Mouse (Mus musculus) liver, embryonic 14.5 days (tissue): ENCODE results near the gene Igf2r. TPM values are rescaled to one million over a fixed set of nuclear protein-coding genes. Genes with fewer than 3 reads are reported as not detected.

ENCODE experiments used
- ATAC-seq: fragments of 200-750 bp; cut with Nextera tagmentation; 2 replicates; pipeline ENCODE4 v1.8.0; 2017; ENCODE audit warnings: moderate number of reproducible peaks, mild to moderate bottlenecking, moderate library complexity; ENCODE audit not compliant: insufficient read depth
- DNase-seq, 3 experiments: peaks; one replicate each; pipeline ENCODE4 v3.0.0-alpha.2; 2012 to 2013; ENCODE audit warnings: low read depth in 3 of 3, low spot score in 3 of 3
- H3K27ac ChIP-seq: fragments of 300-500 bp; sonication (generic); 2 replicates; pipeline ENCODE4 v1.5.1; 2014; ENCODE audit warnings: moderate library complexity, mild to moderate bottlenecking, control low read depth, inconsistent platforms
- H3K27me3 ChIP-seq: fragments of 300-500 bp; sonication (generic); 2 replicates; pipeline ENCODE4 v1.6.1; 2014; ENCODE audit warnings: mild to moderate bottlenecking, low read length, moderate library complexity; ENCODE audit not compliant: control insufficient read depth, insufficient read depth
- H3K36me3 ChIP-seq: fragments of 300-500 bp; sonication (generic); replicated peaks from 2 replicates; pipeline ENCODE4 v1.6.1; 2014; ENCODE audit warnings: low read depth; ENCODE audit not compliant: control insufficient read depth, insufficient read depth
- H3K4me1 ChIP-seq, 2 experiments: fragments of 200-500 bp in 1 of 2; fragments of 300-500 bp in 1 of 2; sonication (generic) in 1 of 2; replicated peaks; 2 replicates each; pipeline ENCODE4 v1.6.1; 2012 to 2014; ENCODE audit warnings: antibody characterized with exemption in 1 of 2, inconsistent platforms in 1 of 2, low read length in 1 of 2; ENCODE audit not compliant: control insufficient read depth in 2 of 2, insufficient read depth in 2 of 2
- H3K4me2 ChIP-seq: fragments of 300-500 bp; sonication (generic); 2 replicates; pipeline ENCODE4 v1.6.1; 2014; ENCODE audit warnings: low read depth, mild to moderate bottlenecking, control low read depth, moderate library complexity
- H3K4me3 ChIP-seq, 2 experiments: fragments of 200-500 bp in 1 of 2; fragments of 300-500 bp in 1 of 2; sonication (generic) in 1 of 2; 2 replicates each; pipeline ENCODE4 v1.5.1; 2012 to 2014; ENCODE audit warnings: low read depth in 2 of 2, low read length in 2 of 2, mild to moderate bottlenecking in 2 of 2, control low read depth in 1 of 2, inconsistent platforms in 1 of 2, moderate library complexity in 1 of 2; ENCODE audit not compliant: insufficient read depth in 1 of 2
- H3K9ac ChIP-seq: fragments of 300-500 bp; sonication (generic); replicated peaks from 2 replicates; pipeline ENCODE4 v1.6.1; 2014; ENCODE audit warnings: mild to moderate bottlenecking, control low read depth, moderate library complexity
- H3K9me3 ChIP-seq: fragments of 300-500 bp; sonication (generic); 2 replicates; pipeline ENCODE4 v1.6.1; 2016; ENCODE audit warnings: low read length, mixed read lengths; ENCODE audit not compliant: control insufficient read depth
- CTCF ChIP-seq: IDR thresholded peaks from 2 replicates; pipeline ENCODE4 v1.5.1; 2016; ENCODE audit warnings: antibody characterized with exemption, low read depth, control low read depth
- EP300 ChIP-seq: IDR thresholded peaks from 2 replicates; pipeline ENCODE4 v1.6.1; 2016; ENCODE audit warnings: antibody characterized with exemption, low read depth
- WGBS: fragments of 180-500 bp; shearing (Covaris S2); extraction: QIAGEN DNeasy Blood & Tissue Kit; methylation state at CpG from one replicate; pipeline ENCODE4 v1.1.7; 2014; ENCODE audit not compliant: insufficient replicate concordance; 5-methylcytosine and 5-hydroxymethylcytosine counted together
- polyA plus RNA-seq, 2 experiments: library from polyadenylated mRNA; depleted of rRNA in 1 of 2; stranded (reverse) in 1 of 2; unstranded in 1 of 2; fragments of >200 nt; fragmentation: Nextera tagmentation in 1 of 2; extraction: Ambion mirVana in 1 of 2; gene quantifications; 2 replicates each; pipeline versions ENCODE4 v1.2.1 to v1.2.3; 2012 to 2014

Igf2r gene
- polyA plus RNA-seq, 2 experiments, result 12.6 to 12.8 TPM

DNA sequence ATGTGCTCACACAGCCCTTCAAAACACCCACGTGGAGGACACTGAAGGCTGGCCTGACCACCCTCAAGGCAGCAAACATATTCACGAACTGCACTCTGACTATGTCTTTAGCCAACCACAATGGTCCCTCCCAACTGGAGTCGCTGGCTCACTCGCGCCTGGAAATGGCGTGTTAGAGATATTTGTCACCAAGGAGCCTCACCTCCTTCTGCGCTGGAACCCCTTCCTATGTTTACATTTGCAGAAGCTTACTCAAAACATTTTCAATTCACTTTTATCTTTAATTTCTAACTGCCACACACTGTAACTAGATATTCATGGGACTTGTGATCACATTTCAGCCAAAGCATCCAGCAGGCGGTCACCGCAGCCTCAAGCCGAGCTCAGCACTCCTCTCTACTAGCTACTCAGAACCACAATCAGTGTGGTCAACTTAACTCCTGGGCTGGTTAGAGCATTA lies 62.8 kb downstream of the Igf2r start:
- WGBS, result 77% methylated on average over 10 of the region's 10 CpGs
- 0 out of 4 replicates have a peak, but pooled peaks cover 0 to 2% of the 10 kb centered on the region in 2 experiments for H3K4me1 ChIP-seq
- H3K36me3 ChIP-seq, result peaks cover 2% of the 10 kb centered on the region
- H3K27me3 ChIP-seq, result no peaks in the 10 kb centered on the region; the same call in 1 of the 2 replicates
- H3K9me3 ChIP-seq, result no peaks in the 10 kb centered on the region
- no peak for DNase-seq
- H3K27ac ChIP-seq, result no peak overlapping the region
- no peak overlapping the region for H3K4me3 ChIP-seq
- H3K9ac ChIP-seq, result no peak overlapping the region
- no peak for ATAC-seq
- H3K4me2 ChIP-seq, result no peak overlapping the region
- TF ChIP-seq CTCF, result no peak
- TF ChIP-seq EP300, result no peak

DNA sequence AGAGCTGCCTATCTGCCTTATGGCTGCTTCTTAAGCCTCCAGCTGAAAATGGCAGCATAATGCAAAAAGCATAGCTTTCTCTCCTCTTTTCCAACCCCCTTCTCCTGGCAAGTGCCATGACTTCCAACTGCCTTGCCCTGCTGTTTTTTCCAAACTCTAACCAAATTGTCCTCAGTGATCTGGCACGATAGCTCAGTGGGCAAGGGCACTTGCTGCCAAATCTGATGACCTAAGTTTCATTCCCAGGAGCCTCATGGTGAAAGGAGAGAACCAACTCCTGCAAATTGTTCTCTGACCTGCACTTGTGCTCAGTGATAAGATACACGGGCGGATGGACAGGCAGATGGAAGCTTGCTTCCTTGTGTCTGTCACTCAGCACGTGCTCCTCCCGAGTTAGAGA lies 66.6 kb downstream of the Igf2r start:
- DNase-seq, result no peak
- Histone ChIP-seq H3K4me3 (no peak overlapping the region), H3K27ac (no peak overlapping the region), H3K27me3 (no peaks in the 10 kb centered on the region), H3K9ac (no peak overlapping the region), H3K4me2 (no peak overlapping the region), H3K36me3 (no peaks in the 10 kb centered on the region), H3K4me1 (no peaks in the 10 kb centered on the region), H3K9me3 (no peaks in the 10 kb centered on the region)
- no peak for TF ChIP-seq CTCF
- TF ChIP-seq EP300, result no peak
- 60% methylated on average over 5 of the region's 5 CpGs for WGBS
- no peak for ATAC-seq

DNA sequence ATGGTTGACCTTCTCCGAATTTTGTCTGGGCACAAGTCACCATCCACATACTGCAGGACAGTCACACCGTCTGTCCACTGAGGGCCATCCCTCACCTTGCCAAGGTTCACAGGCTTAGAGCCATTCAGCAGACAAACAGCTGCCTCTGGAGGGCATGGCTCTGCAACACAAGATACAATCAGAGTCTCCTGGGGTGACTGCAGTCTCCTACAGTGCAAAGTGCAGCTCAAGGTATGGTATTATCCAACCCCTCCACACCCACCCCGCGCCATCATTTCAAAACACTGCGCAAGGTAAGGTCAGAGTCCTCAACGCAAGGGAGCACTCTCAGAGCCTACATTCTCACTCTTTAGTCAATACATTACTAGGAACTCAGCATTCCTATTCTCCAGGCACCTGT lies 69.1 kb downstream of the Igf2r start:
- no peak overlapping the region for H3K27ac ChIP-seq
- H3K9ac ChIP-seq, result no peak overlapping the region
- no peak for TF ChIP-seq EP300
- TF ChIP-seq CTCF, result no peak
- ATAC-seq (peak; percentile 13; the same call in 1 of the 2 replicates), DNase-seq (no peak)
- no peak overlapping the region for H3K4me3 ChIP-seq
- H3K27me3 ChIP-seq, result no peaks in the 10 kb centered on the region
- no peak overlapping the region for H3K4me2 ChIP-seq
- H3K4me1 ChIP-seq, result no peaks in the 10 kb centered on the region
- 68% methylated on average over 6 of the region's 6 CpGs for WGBS
- H3K9me3 ChIP-seq, result no peaks in the 10 kb centered on the region
- no peaks in the 10 kb centered on the region; the same call in 1 of the 2 replicates for H3K36me3 ChIP-seq

DNA sequence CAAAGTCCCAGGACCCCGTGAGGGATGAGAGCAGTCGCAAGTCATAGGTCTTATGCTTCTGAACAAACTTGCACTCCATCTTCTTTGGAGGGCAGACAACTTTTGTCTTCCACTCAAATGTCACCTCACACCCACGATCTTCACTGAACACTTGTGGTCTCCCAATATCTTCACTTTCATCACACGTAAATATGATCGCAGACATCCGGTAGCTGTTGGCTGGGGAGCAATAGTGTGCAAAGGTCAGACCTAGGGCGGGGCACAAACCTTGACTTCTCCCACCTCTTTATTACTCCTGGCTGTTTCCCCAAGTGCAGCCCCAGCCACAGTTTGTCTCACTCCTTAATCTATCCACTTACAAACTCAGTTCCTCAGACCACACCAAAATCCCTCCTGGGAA lies 77.6 kb downstream of the Igf2r start:
- TF ChIP-seq CTCF (no peak), EP300 (no peak)
- Histone ChIP-seq H3K9ac (no peak overlapping the region), H3K9me3 (no peaks in the 10 kb centered on the region), H3K4me2 (no peak overlapping the region), H3K27me3 (no peaks in the 10 kb centered on the region), H3K4me1 (no peaks in the 10 kb centered on the region), H3K4me3 (no peak overlapping the region), H3K27ac (no peak overlapping the region), H3K36me3 (peaks cover 2% of the 10 kb centered on the region)
- ATAC-seq (no peak), DNase-seq (no peak)
- 73% methylated on average over 7 of the region's 7 CpGs for WGBS

DNA sequence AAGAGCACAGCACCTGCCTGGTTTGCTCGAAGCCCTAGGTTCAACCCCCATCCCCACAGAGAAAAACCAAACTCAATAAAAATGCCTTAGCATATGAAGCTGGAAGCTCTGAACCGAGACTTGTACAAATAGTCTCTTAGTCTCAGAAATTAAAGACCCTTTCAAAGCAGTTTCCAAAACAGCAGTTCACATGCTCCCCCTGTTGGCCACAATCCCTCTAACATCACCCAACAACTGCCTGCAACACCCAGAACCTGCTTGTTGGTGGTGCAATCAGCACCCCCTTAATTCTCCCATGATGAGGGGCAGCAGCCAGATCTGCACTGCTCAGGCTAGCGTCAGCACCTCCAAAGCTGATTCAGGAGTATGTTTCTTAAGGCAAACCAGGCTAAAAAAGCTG lies 79.9 kb downstream of the Igf2r start:
- H3K27ac ChIP-seq, result no peak overlapping the region
- no peaks in the 10 kb centered on the region for H3K9me3 ChIP-seq
- no peaks in the 10 kb centered on the region for H3K27me3 ChIP-seq
- no peak for DNase-seq
- no peak overlapping the region for H3K4me3 ChIP-seq
- no peaks in the 10 kb centered on the region for H3K4me1 ChIP-seq
- no peak overlapping the region for H3K4me2 ChIP-seq
- ATAC-seq, result no peak
- TF ChIP-seq EP300 (no peak), CTCF (peak; percentile 51)
- H3K9ac ChIP-seq, result no peak overlapping the region
- peaks cover 2% of the 10 kb centered on the region; the same call in 1 of the 2 replicates for H3K36me3 ChIP-seq
- WGBS, result 55% methylated on average over 3 of the region's 3 CpGs
